Mouse (Mus musculus) gastrocnemius, adult 18-20 months (tissue): ENCODE measurements around the gene Zfp958. TPM values are rescaled to one million over a fixed set of nuclear protein-coding genes. Genes with fewer than 3 reads are reported as not detected.
"Not testable (repeated sequence)": the region's sequence is repeated elsewhere in the genome, so short reads cannot be mapped to it uniquely, and the experiment has no call there.

Experiments
- DNase-seq: peaks from one replicate; pipeline ENCODE4 v3.0.0; 2021; ENCODE audit warnings: low spot score
- long read RNA-seq, 2 experiments: library from polyadenylated mRNA; stranded (forward); transcript quantifications; one replicate each; pipeline ENCODE4 v2.0.0; 2021
- total RNA-seq, 2 experiments: library from RNA; stranded (reverse); gene quantifications; 2 replicates each; pipeline ENCODE4 v1.2.3; 2021

Zfp958 gene
- total RNA-seq = 10 to 100 TPM; 10.1 to 10.6 TPM
- long read RNA-seq, experiment 1, partial matches to known transcripts = 0 of 9 reads
- long read RNA-seq, experiment 1, other reads (novel, unspliced or antisense) = 7 of 9 reads
- long read RNA-seq, experiment 2, partial matches to known transcripts = 0 of 9 reads
- long read RNA-seq, experiment 2, other reads (novel, unspliced or antisense) = 8 of 9 reads

GRCm38 (mm10) chr8:4612932-4613853 is at the start of gene Zfp958:
Gene Zfp958 (plus strand): TSS chr8:4613167.
- peak; percentile 98 for DNase-seq

- DNase-seq = no peak
Measured at GRCm38 (mm10) chr8:4581986-4582385, 31.0 kb upstream of the Zfp958 start.

GRCm38 (mm10) chr8:4582754-4583178 is 30.2 kb upstream of the Zfp958 start:
- DNase-seq = no peak

- DNase-seq = no peak
Measured at GRCm38 (mm10) chr8:4584660-4585059, 28.3 kb upstream of the Zfp958 start.

- no peak for DNase-seq
Measured at GRCm38 (mm10) chr8:4586356-4586755, 26.6 kb upstream of the Zfp958 start.

- DNase-seq = peak; percentile 22
Measured at GRCm38 (mm10) chr8:4588165-4589000, 24.6 kb upstream of the Zfp958 start.

GRCm38 (mm10) chr8:4608896-4609295 is 4.1 kb upstream of the Zfp958 start:
- DNase-seq = no peak

GRCm38 (mm10) chr8:4611626-4612175 is 1.3 kb upstream of the Zfp958 start:
- DNase-seq = not testable (repeated sequence)

- DNase-seq = no peak
Measured at GRCm38 (mm10) chr8:4627349-4627748, 14.4 kb downstream of the Zfp958 start.

GRCm38 (mm10) chr8:4637071-4637470 is 24.1 kb downstream of the Zfp958 start:
- DNase-seq = no peak

GRCm38 (mm10) chr8:4642974-4643373 is 30.0 kb downstream of the Zfp958 start:
- not testable (repeated sequence) for DNase-seq

- DNase-seq = no peak
Measured at GRCm38 (mm10) chr8:4656536-4656935, 43.6 kb downstream of the Zfp958 start.

GRCm38 (mm10) chr8:4675191-4676003 is 62.4 kb downstream of the Zfp958 start:
- DNase-seq = no peak

GRCm38 (mm10) chr8:4676586-4676985 is 63.6 kb downstream of the Zfp958 start:
- no peak for DNase-seq

- DNase-seq = peak; percentile 97
Measured at GRCm38 (mm10) chr8:4677265-4678217, 64.6 kb downstream of the Zfp958 start.

GRCm38 (mm10) chr8:4678218-4678907 is 65.4 kb downstream of the Zfp958 start:
- DNase-seq = peak; percentile 86

GRCm38 (mm10) chr8:4678908-4679545 is 66.1 kb downstream of the Zfp958 start:
- peak; percentile 4 for DNase-seq

GRCm38 (mm10) chr8:4679796-4680195 is 66.8 kb downstream of the Zfp958 start:
- no peak for DNase-seq
